8 mouse cellular contexts compared by ENCODE assay signal in the genomic region with DNA sequence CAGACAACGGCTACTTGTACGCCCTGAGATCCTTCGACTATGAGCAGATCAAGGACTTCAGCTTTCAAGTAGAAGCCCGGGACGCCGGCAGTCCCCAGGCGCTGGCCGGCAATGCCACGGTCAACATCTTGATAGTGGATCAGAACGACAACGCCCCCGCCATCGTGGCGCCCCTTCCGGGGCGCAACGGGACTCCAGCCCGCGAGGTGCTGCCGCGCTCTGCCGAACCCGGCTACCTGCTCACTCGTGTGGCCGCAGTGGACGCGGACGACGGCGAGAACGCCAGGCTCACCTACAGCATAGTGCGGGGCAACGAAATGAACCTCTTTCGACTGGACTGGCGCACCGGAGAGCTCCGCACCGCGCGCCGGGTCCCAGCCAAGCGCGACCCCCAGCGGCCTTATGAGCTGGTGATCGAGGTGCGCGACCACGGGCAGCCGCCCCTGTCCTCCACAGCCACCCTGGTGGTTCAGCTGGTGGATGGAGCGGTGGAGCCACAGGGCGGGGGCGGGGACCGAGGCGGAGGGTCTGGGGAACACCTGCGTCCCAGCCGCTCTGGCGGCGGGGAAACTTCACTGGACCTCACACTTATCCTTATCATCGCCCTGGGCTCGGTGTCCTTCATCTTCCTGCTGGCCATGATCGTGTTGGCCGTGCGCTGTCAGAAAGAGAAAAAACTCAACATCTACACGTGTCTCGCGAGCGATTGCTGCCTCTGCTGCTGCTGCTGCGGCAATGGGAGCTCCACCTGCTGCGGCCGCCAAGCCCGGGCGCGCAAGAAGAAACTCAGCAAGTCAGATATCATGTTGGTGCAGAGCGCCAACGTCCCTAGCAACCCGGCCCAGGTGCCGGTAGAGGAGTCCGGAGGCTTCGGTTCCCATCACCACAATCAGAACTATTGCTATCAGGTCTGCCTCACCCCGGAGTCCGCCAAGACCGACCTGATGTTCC. TPM values are rescaled to one million over a fixed set of nuclear protein-coding genes. Genes with fewer than 3 reads are reported as not detected.
DNase-seq lines count a peak whose midpoint lies in the region; ATAC-seq lines count a peak whose summit lies in the region.

No protein-coding gene starts in this region.

- H3K27me3 ChIP-seq in heart, embryonic 14.5 days (ENCODE audit: control insufficient read depth, insufficient read depth, low read length): peaks cover 44% of the 10 kb centered on the region
- H3K27me3 ChIP-seq in embryonic facial prominence, embryonic 13.5 days: peaks cover 30% of the 10 kb centered on the region
- peaks cover 55% of the 10 kb centered on the region for H3K27me3 ChIP-seq in kidney, embryonic 16.5 days (ENCODE audit: insufficient read depth, low read length)
- H3K27me3 ChIP-seq in midbrain, embryonic 10.5 days (ENCODE audit: low read depth, poor library complexity, severe bottlenecking): peaks cover 57% of the 10 kb centered on the region
- H3K27me3 ChIP-seq in stomach, embryonic 16.5 days (ENCODE audit: control insufficient read depth, insufficient read depth, low read length): peaks cover 26% of the 10 kb centered on the region

- ATAC-seq in heart, embryonic 14.5 days (ENCODE audit: insufficient number of reproducible peaks, insufficient read depth, low FRiP score, low read depth): no peak
- ATAC-seq in embryonic facial prominence, embryonic 13.5 days (ENCODE audit: insufficient number of reproducible peaks, insufficient read depth, low FRiP score, low TSS enrichment, low read depth): no peak
- no peak for ATAC-seq in kidney, embryonic 16.5 days (ENCODE audit: low FRiP score, low TSS enrichment)
- ATAC-seq in stomach, embryonic 16.5 days (ENCODE audit: insufficient read depth, low FRiP score): no peak
- ATAC-seq in CD4-positive, CD25-positive, alpha-beta regulatory T cell, adult 4 months: no peak

- peaks cover 11 to 32% of the 10 kb centered on the region in 2 experiments; a peak in 3 of 4 replicates for H3K4me1 ChIP-seq in heart, embryonic 14.5 days (ENCODE audit: control insufficient read depth in 2 of 2, insufficient read depth in 2 of 2, low read length in 2 of 2)
- H3K4me1 ChIP-seq in embryonic facial prominence, embryonic 13.5 days: peaks cover 17% of the 10 kb centered on the region
- peaks cover 43% of the 10 kb centered on the region for H3K4me1 ChIP-seq in kidney, embryonic 16.5 days (ENCODE audit: insufficient read depth, low read length)
- H3K4me1 ChIP-seq in midbrain, embryonic 10.5 days: peaks cover 46% of the 10 kb centered on the region
- H3K4me1 ChIP-seq in stomach, embryonic 16.5 days (ENCODE audit: control insufficient read depth, insufficient read depth, low read length): peaks cover 25% of the 10 kb centered on the region

- under 1% methylated on average over 82 of the region's 82 CpGs for WGBS in heart, embryonic 14.5 days
- under 1% methylated on average over 82 of the region's 82 CpGs for WGBS in embryonic facial prominence, embryonic 13.5 days
- WGBS in kidney, embryonic 16.5 days: under 1% methylated on average over 81 of the region's 82 CpGs
- under 1% methylated on average over 82 of the region's 82 CpGs for WGBS in midbrain, embryonic 10.5 days
- 3% methylated on average over 78 of the region's 82 CpGs for WGBS in stomach, embryonic 16.5 days

- H3K4me2 ChIP-seq in heart, embryonic 14.5 days (ENCODE audit: low read length): peak overlapping the region; percentile 100
- peak overlapping the region; percentile 94 for H3K4me2 ChIP-seq in embryonic facial prominence, embryonic 13.5 days
- peak overlapping the region; percentile 94 for H3K4me2 ChIP-seq in kidney, embryonic 16.5 days (replicated peaks; ENCODE audit: low read depth, low read length)
- H3K4me2 ChIP-seq in stomach, embryonic 16.5 days (ENCODE audit: low read depth, low read length): peak overlapping the region; percentile 98

- H3K36me3 ChIP-seq in heart, embryonic 14.5 days (ENCODE audit: control insufficient read depth, insufficient read depth, low read length): no peaks in the 10 kb centered on the region
- H3K36me3 ChIP-seq in embryonic facial prominence, embryonic 13.5 days: no peaks in the 10 kb centered on the region
- no peaks in the 10 kb centered on the region for H3K36me3 ChIP-seq in kidney, embryonic 16.5 days (ENCODE audit: insufficient read depth, low read length)
- H3K36me3 ChIP-seq in midbrain, embryonic 10.5 days: no peaks in the 10 kb centered on the region
- H3K36me3 ChIP-seq in stomach, embryonic 16.5 days (ENCODE audit: control insufficient read depth, insufficient read depth, low read length): no peaks in the 10 kb centered on the region

- H3K27ac ChIP-seq in heart, embryonic 14.5 days (replicated peaks in 1 of 2; ENCODE audit: control insufficient read depth in 1 of 2, insufficient read depth in 1 of 2, low read depth in 2 of 2, low read length in 2 of 2): no peak overlapping the region
- H3K27ac ChIP-seq in embryonic facial prominence, embryonic 13.5 days: no peak overlapping the region
- H3K27ac ChIP-seq in kidney, embryonic 16.5 days (ENCODE audit: low read length): no peak overlapping the region
- peak overlapping the region; percentile 9; the same call in 1 of the 2 replicates for H3K27ac ChIP-seq in midbrain, embryonic 10.5 days (replicated peaks)
- no peak overlapping the region for H3K27ac ChIP-seq in stomach, embryonic 16.5 days (ENCODE audit: low read length)

- H3K9ac ChIP-seq in heart, embryonic 14.5 days (ENCODE audit: low read length): peak overlapping the region; percentile 16; the same call in 1 of the 2 replicates
- H3K9ac ChIP-seq in embryonic facial prominence, embryonic 13.5 days: peak overlapping the region; percentile 70
- H3K9ac ChIP-seq in kidney, embryonic 16.5 days (replicated peaks; ENCODE audit: low read length): 0 out of 2 replicates have a peak overlapping the region, but pooled peaks have one; percentile 11
- peak overlapping the region; percentile 52 for H3K9ac ChIP-seq in stomach, embryonic 16.5 days (ENCODE audit: low read length)

- DNase-seq in heart, adult 9 months (ENCODE audit: low spot score in 2 of 2): no peak
- DNase-seq in WW6 (ENCODE audit: low read depth, low spot score): peak; percentile 20
- DNase-seq in midbrain, embryonic 10.5 days (ENCODE audit: low spot score): peak; percentile 65

- H3K4me3 ChIP-seq in heart, embryonic 14.5 days (ENCODE audit: control insufficient read depth in 1 of 2, insufficient read depth in 1 of 2, low read depth in 1 of 2, low read length in 2 of 2): peak overlapping the region; percentile 30 to 63
- peak overlapping the region; percentile 67 for H3K4me3 ChIP-seq in embryonic facial prominence, embryonic 13.5 days
- peak overlapping the region; percentile 54 for H3K4me3 ChIP-seq in kidney, embryonic 16.5 days (ENCODE audit: low read length)
- peak overlapping the region; percentile 69 for H3K4me3 ChIP-seq in midbrain, embryonic 10.5 days
- peak overlapping the region; percentile 67 for H3K4me3 ChIP-seq in stomach, embryonic 16.5 days (replicated peaks; ENCODE audit: low read length)

- no peaks in the 10 kb centered on the region for H3K9me3 ChIP-seq in heart, embryonic 14.5 days (ENCODE audit: control insufficient read depth, low read length)
- H3K9me3 ChIP-seq in embryonic facial prominence, embryonic 13.5 days: no peaks in the 10 kb centered on the region
- H3K9me3 ChIP-seq in kidney, embryonic 16.5 days (ENCODE audit: low read length): no peaks in the 10 kb centered on the region
- H3K9me3 ChIP-seq in midbrain, embryonic 10.5 days (replicated peaks): no peaks in the 10 kb centered on the region
- H3K9me3 ChIP-seq in stomach, embryonic 16.5 days (replicated peaks; ENCODE audit: control insufficient read depth, low read length): no peaks in the 10 kb centered on the region

RNA-seq across cellular contexts. Expression of gene Pcdh10, which starts 2.9 kb away (rescaled TPM):
- polyA plus RNA-seq in heart, embryonic 14.5 days (2014; fragmentation: Nextera tagmentation; extraction: Ambion mirVana): 0.04 and 0.22 TPM in 2 replicates
- 7.1 and 8.2 TPM in 2 replicates for polyA plus RNA-seq in embryonic facial prominence, embryonic 13.5 days (2015; fragmentation: Nextera tagmentation; extraction: Ambion mirVana)
- polyA plus RNA-seq in kidney, embryonic 16.5 days (2015; fragmentation: Nextera tagmentation; extraction: Ambion mirVana): 0.21 and 0.46 TPM in 2 replicates
- polyA plus RNA-seq in midbrain, embryonic 10.5 days (2016; fragmentation: Nextera tagmentation; extraction: Ambion mirVana): 0.75 and 1.8 TPM in 2 replicates
- polyA plus RNA-seq in stomach, embryonic 16.5 days (2015; fragmentation: Nextera tagmentation; extraction: Ambion mirVana): 0.57 and 0.65 TPM in 2 replicates
- not detected for polyA plus RNA-seq in CD4-positive, CD25-positive, alpha-beta regulatory T cell, adult 4 months (2017; shearing (Covaris generic))

Comparison
In these comparisons a context has a peak if more than half of its experiments do, and no peak if none do; other contexts are left out.
1. H3K9ac ChIP-seq: peak in every context shown above with its lines; median percentile 70 in embryonic facial prominence, embryonic 13.5 days; 52 in stomach, embryonic 16.5 days; 16 in heart, embryonic 14.5 days; 11 in kidney, embryonic 16.5 days.
2. DNase-seq: peak in WW6 (single experiment) and midbrain, embryonic 10.5 days (single experiment); none in heart, adult 9 months (0 of 2).
3. Peak in every context shown above with its lines, with median percentiles within 50 percentile points of each other: H3K4me2 ChIP-seq and H3K4me3 ChIP-seq.